Mouse (Mus musculus): ENCODE results near the gene Nsmce4a. TPM values are rescaled to one million over a fixed set of nuclear protein-coding genes. Genes with fewer than 3 reads are reported as not detected.

Nsmce4a gene
- 98.0 and 101 TPM in 2 replicates for polyA plus RNA-seq (2015; fragmentation: Nextera tagmentation; extraction: Ambion mirVana)

GRCm38 (mm10) chr7:130572821-130573220, at the start of gene Nsmce4a:
Gene Nsmce4a, minus strand, starts transcription at chr7:130573118.
- Histone ChIP-seq H3K4me1 (replicated peaks) (peaks cover 24% of the 10 kb centered on the region), H3K36me3 (no peaks in the 10 kb centered on the region), H3K27ac (peak within 1 kb of the TSS; percentile 32; the same call in 1 of the 2 replicates), H3K27me3 (no peaks in the 10 kb centered on the region), H3K9me3 (no peaks in the 10 kb centered on the region), H3K4me3 (no peak within 1 kb of the TSS), H3K4me2 (no peak within 1 kb of the TSS), H3K9ac (no peak within 1 kb of the TSS)
- 73% methylated on average over 11 of the region's 11 CpGs for WGBS
- ATAC-seq (ENCODE audit: low FRiP score), result no peak

GRCm38 (mm10) chr7:130622359-130622758, 49.4 kb upstream of the Nsmce4a start:
- no peaks in the 10 kb centered on the region for H3K9me3 ChIP-seq
- H3K4me2 ChIP-seq, result no peak overlapping the region
- no peak overlapping the region for H3K9ac ChIP-seq
- no peaks in the 10 kb centered on the region for H3K36me3 ChIP-seq
- no peak overlapping the region for H3K27ac ChIP-seq
- no peak overlapping the region for H3K4me3 ChIP-seq
- ATAC-seq (ENCODE audit: low FRiP score), result no peak
- H3K4me1 ChIP-seq (replicated peaks), result no peaks in the 10 kb centered on the region
- 87% methylated on average over 4 of the region's 4 CpGs for WGBS
- peaks cover 8% of the 10 kb centered on the region; the same call in 1 of the 2 replicates for H3K27me3 ChIP-seq

GRCm38 (mm10) chr7:130621953-130622352, 49.0 kb upstream of the Nsmce4a start:
- Histone ChIP-seq H3K9me3 (no peaks in the 10 kb centered on the region), H3K36me3 (no peaks in the 10 kb centered on the region), H3K4me3 (no peak overlapping the region), H3K9ac (no peak overlapping the region), H3K4me1 (replicated peaks) (no peaks in the 10 kb centered on the region), H3K27ac (no peak overlapping the region), H3K27me3 (peaks cover 8% of the 10 kb centered on the region; the same call in 1 of the 2 replicates), H3K4me2 (no peak overlapping the region)
- 52% methylated on average over 3 of the region's 3 CpGs for WGBS
- no peak for ATAC-seq (ENCODE audit: low FRiP score)

GRCm38 (mm10) chr7:130621068-130621467, 48.1 kb upstream of the Nsmce4a start:
- no peak for ATAC-seq (ENCODE audit: low FRiP score)
- H3K36me3 ChIP-seq, result no peaks in the 10 kb centered on the region
- no peak overlapping the region for H3K27ac ChIP-seq
- peaks cover 8% of the 10 kb centered on the region; the same call in 1 of the 2 replicates for H3K27me3 ChIP-seq
- H3K9me3 ChIP-seq, result no peaks in the 10 kb centered on the region
- H3K4me2 ChIP-seq, result no peak overlapping the region
- 95% methylated on average over 2 of the region's 2 CpGs for WGBS
- H3K4me3 ChIP-seq, result no peak overlapping the region
- no peak overlapping the region for H3K9ac ChIP-seq
- H3K4me1 ChIP-seq (replicated peaks), result no peaks in the 10 kb centered on the region

- no peaks in the 10 kb centered on the region for H3K36me3 ChIP-seq
- no peak overlapping the region for H3K4me2 ChIP-seq
- H3K9me3 ChIP-seq, result no peaks in the 10 kb centered on the region
- ATAC-seq (ENCODE audit: low FRiP score), result no peak
- H3K4me1 ChIP-seq (replicated peaks), result no peaks in the 10 kb centered on the region; the same call in 1 of the 2 replicates
- H3K4me3 ChIP-seq, result no peak overlapping the region
- no peak overlapping the region for H3K27ac ChIP-seq
- H3K27me3 ChIP-seq, result no peaks in the 10 kb centered on the region
- 88% methylated on average over 3 of the region's 3 CpGs for WGBS
- no peak overlapping the region for H3K9ac ChIP-seq
Observed at GRCm38 (mm10) chr7:130617591-130617990, 44.7 kb upstream of the Nsmce4a start.

- no peak for ATAC-seq (ENCODE audit: low FRiP score)
- Histone ChIP-seq H3K4me2 (no peak overlapping the region), H3K9me3 (no peaks in the 10 kb centered on the region), H3K9ac (no peak overlapping the region), H3K4me1 (replicated peaks) (no peaks in the 10 kb centered on the region; the same call in 1 of the 2 replicates), H3K27me3 (0 out of 2 replicates have a peak, but pooled peaks cover 4% of the 10 kb centered on the region), H3K36me3 (no peaks in the 10 kb centered on the region), H3K4me3 (no peak overlapping the region), H3K27ac (no peak overlapping the region)
- 43% methylated on average over 4 of the region's 4 CpGs for WGBS
Observed at GRCm38 (mm10) chr7:130613973-130614372, 41.1 kb upstream of the Nsmce4a start.

GRCm38 (mm10) chr7:130606958-130607357, 34.0 kb upstream of the Nsmce4a start:
- no peak overlapping the region for H3K4me3 ChIP-seq
- no peak for ATAC-seq (ENCODE audit: low FRiP score)
- no peak overlapping the region for H3K9ac ChIP-seq
- H3K36me3 ChIP-seq, result no peaks in the 10 kb centered on the region
- WGBS, result 89% methylated on average over 4 of the region's 4 CpGs
- H3K9me3 ChIP-seq, result no peaks in the 10 kb centered on the region
- H3K27me3 ChIP-seq, result 0 out of 2 replicates have a peak, but pooled peaks cover 4% of the 10 kb centered on the region
- H3K4me2 ChIP-seq, result no peak overlapping the region
- H3K27ac ChIP-seq, result no peak overlapping the region
- H3K4me1 ChIP-seq (replicated peaks), result no peaks in the 10 kb centered on the region

- 34% methylated on average over 6 of the region's 6 CpGs for WGBS
Observed at GRCm38 (mm10) chr7:130605111-130605510, 32.2 kb upstream of the Nsmce4a start.

GRCm38 (mm10) chr7:130604390-130604789, 31.5 kb upstream of the Nsmce4a start:
- 84% methylated on average over 2 of the region's 2 CpGs for WGBS
- H3K27me3 ChIP-seq, result 0 out of 2 replicates have a peak, but pooled peaks cover 4% of the 10 kb centered on the region
- no peak for ATAC-seq (ENCODE audit: low FRiP score)

More at GRCm38 (mm10) chr7:130605111-130605510, 32.2 kb upstream of the Nsmce4a start:
- H3K4me1 ChIP-seq (replicated peaks), result no peaks in the 10 kb centered on the region
- no peak overlapping the region for H3K27ac ChIP-seq
- H3K9ac ChIP-seq, result no peak overlapping the region
- no peaks in the 10 kb centered on the region for H3K9me3 ChIP-seq
- no peak for ATAC-seq (ENCODE audit: low FRiP score)
- 0 out of 2 replicates have a peak, but pooled peaks cover 4% of the 10 kb centered on the region for H3K27me3 ChIP-seq
- H3K4me3 ChIP-seq, result no peak overlapping the region
- no peak overlapping the region for H3K4me2 ChIP-seq
- H3K36me3 ChIP-seq, result no peaks in the 10 kb centered on the region

GRCm38 (mm10) chr7:130603556-130603955, 30.6 kb upstream of the Nsmce4a start:
- 93% methylated on average over 5 of the region's 5 CpGs for WGBS
- Histone ChIP-seq H3K9ac (no peak overlapping the region), H3K27me3 (no peaks in the 10 kb centered on the region), H3K27ac (no peak overlapping the region), H3K4me2 (no peak overlapping the region), H3K9me3 (no peaks in the 10 kb centered on the region), H3K4me1 (replicated peaks) (no peaks in the 10 kb centered on the region), H3K36me3 (no peaks in the 10 kb centered on the region), H3K4me3 (no peak overlapping the region)
- ATAC-seq (ENCODE audit: low FRiP score), result no peak

More at GRCm38 (mm10) chr7:130604390-130604789, 31.5 kb upstream of the Nsmce4a start:
- Histone ChIP-seq H3K9ac (no peak overlapping the region), H3K36me3 (no peaks in the 10 kb centered on the region), H3K9me3 (no peaks in the 10 kb centered on the region), H3K4me1 (replicated peaks) (no peaks in the 10 kb centered on the region), H3K27ac (no peak overlapping the region), H3K4me2 (no peak overlapping the region), H3K4me3 (no peak overlapping the region)

GRCm38 (mm10) chr7:130602804-130603203, 29.9 kb upstream of the Nsmce4a start:
- 88% methylated on average over 1 of the region's 1 CpGs for WGBS
- H3K27ac ChIP-seq, result no peak overlapping the region
- H3K4me3 ChIP-seq, result no peak overlapping the region
- no peaks in the 10 kb centered on the region for H3K36me3 ChIP-seq
- no peaks in the 10 kb centered on the region for H3K27me3 ChIP-seq
- no peak overlapping the region for H3K4me2 ChIP-seq
- H3K9me3 ChIP-seq, result no peaks in the 10 kb centered on the region
- no peak for ATAC-seq (ENCODE audit: low FRiP score)
- no peaks in the 10 kb centered on the region for H3K4me1 ChIP-seq (replicated peaks)
- no peak overlapping the region for H3K9ac ChIP-seq

GRCm38 (mm10) chr7:130600546-130600945, 27.6 kb upstream of the Nsmce4a start:
- no peaks in the 10 kb centered on the region for H3K27me3 ChIP-seq
- H3K9ac ChIP-seq, result no peak overlapping the region
- no peak overlapping the region for H3K4me2 ChIP-seq
- H3K4me1 ChIP-seq (replicated peaks), result peaks cover 5% of the 10 kb centered on the region; the same call in 1 of the 2 replicates
- WGBS, result 74% methylated on average over 2 of the region's 2 CpGs
- no peak overlapping the region for H3K4me3 ChIP-seq
- H3K36me3 ChIP-seq, result no peaks in the 10 kb centered on the region
- H3K27ac ChIP-seq, result no peak overlapping the region
- no peak for ATAC-seq (ENCODE audit: low FRiP score)
- H3K9me3 ChIP-seq, result no peaks in the 10 kb centered on the region

GRCm38 (mm10) chr7:130600074-130600473, 27.2 kb upstream of the Nsmce4a start:
- ATAC-seq (ENCODE audit: low FRiP score), result no peak
- no peaks in the 10 kb centered on the region for H3K36me3 ChIP-seq
- peaks cover 5% of the 10 kb centered on the region; the same call in 1 of the 2 replicates for H3K4me1 ChIP-seq (replicated peaks)
- no peak overlapping the region for H3K4me3 ChIP-seq
- H3K27ac ChIP-seq, result no peak overlapping the region
- no peak overlapping the region for H3K4me2 ChIP-seq
- no peak overlapping the region for H3K9ac ChIP-seq
- 92% methylated on average over 3 of the region's 3 CpGs for whole genome bisulfite sequencing
- H3K27me3 ChIP-seq, result no peaks in the 10 kb centered on the region
- H3K9me3 ChIP-seq, result no peaks in the 10 kb centered on the region
